Mouse (Mus musculus): ENCODE measurements around the gene Cnot4. TPM values are rescaled to one million over a fixed set of nuclear protein-coding genes. Genes with fewer than 3 reads are reported as not detected.
"Not testable (repeated sequence)": the region's sequence is repeated elsewhere in the genome, so short reads cannot be mapped to it uniquely, and the experiment has no call there.

Gene Cnot4
- polyA plus RNA-seq, 2 experiments, result 7.3 to 11.2 TPM

DNA sequence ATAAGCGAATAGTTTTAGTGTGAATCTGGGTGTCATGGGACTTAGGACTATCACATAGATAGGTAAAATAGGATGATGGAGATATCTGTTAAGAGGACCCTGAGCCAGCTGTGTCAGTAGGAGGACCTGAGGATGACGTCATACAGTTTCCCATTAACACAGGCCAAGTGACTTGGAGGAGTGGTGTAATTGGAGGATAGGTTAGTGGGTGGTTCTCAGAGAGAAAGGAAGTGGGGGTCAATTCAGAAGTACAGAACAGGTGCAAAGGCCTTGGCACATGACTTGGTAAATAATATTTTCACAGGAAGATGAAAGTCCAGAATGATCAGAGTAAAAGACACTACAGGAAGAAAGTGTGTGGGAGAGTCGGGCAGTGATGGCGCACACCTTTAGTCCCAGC lies 39.7 kb upstream of the Cnot4 start:
- no peaks in the 10 kb centered on the region for H3K9me3 ChIP-seq (ENCODE audit: control insufficient read depth, low read length)
- H3K27ac ChIP-seq, result no peak overlapping the region
- H3K27me3 ChIP-seq (ENCODE audit: control insufficient read depth, insufficient read depth, low read length), result no peaks in the 10 kb centered on the region
- DNase-seq (ENCODE audit: low read depth in 3 of 3, low spot score in 3 of 3) (no peak), ATAC-seq (ENCODE audit: insufficient read depth) (no peak)
- H3K36me3 ChIP-seq (replicated peaks; ENCODE audit: control insufficient read depth, insufficient read depth, low read depth), result no peaks in the 10 kb centered on the region
- TF ChIP-seq CTCF (IDR thresholded peaks at IDR 0.05; ENCODE audit: low read depth) (no peak), EP300 (IDR thresholded peaks at IDR 0.05; ENCODE audit: low read depth) (no peak)
- H3K9ac ChIP-seq (replicated peaks), result no peak overlapping the region
- H3K4me2 ChIP-seq (ENCODE audit: low read depth), result no peak overlapping the region
- no peak overlapping the region for H3K4me3 ChIP-seq (ENCODE audit: insufficient read depth in 1 of 2, low read depth in 2 of 2, low read length in 2 of 2)
- peaks cover 1 to 5% of the 10 kb centered on the region in 2 experiments; a peak in 2 of 4 replicates for H3K4me1 ChIP-seq (replicated peaks; ENCODE audit: control insufficient read depth in 2 of 2, insufficient read depth in 2 of 2, low read length in 1 of 2)
- 79% methylated on average over 4 of the region's 4 CpGs for WGBS (ENCODE audit: insufficient replicate concordance)

DNA sequence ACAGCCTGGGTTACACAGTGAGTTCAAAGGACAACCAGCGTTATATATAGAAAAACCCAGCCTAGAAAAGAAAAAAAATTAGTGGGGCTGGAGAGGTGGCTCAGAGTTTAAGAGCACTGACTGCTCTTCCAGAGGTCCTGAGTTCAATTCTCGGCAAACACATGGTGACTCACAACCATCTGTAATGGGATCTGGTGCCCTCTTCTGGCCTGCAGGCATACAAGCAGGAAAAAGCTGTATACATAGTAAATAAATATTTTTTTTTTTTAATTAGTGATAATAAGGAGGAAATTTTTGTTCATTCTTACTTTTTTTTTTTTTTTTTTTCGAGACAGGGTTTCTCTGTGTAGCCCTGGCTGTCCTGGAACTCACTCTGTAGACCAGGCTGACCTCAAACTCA lies 38.5 kb upstream of the Cnot4 start:
- not testable (repeated sequence) for ATAC-seq (ENCODE audit: insufficient read depth); H3K9me3 ChIP-seq (ENCODE audit: control insufficient read depth, low read length); H3K27me3 ChIP-seq (ENCODE audit: control insufficient read depth, insufficient read depth, low read length); H3K9ac ChIP-seq (replicated peaks); H3K4me2 ChIP-seq (ENCODE audit: low read depth); H3K4me1 ChIP-seq (replicated peaks; ENCODE audit: control insufficient read depth in 2 of 2, insufficient read depth in 2 of 2, low read length in 1 of 2); H3K27ac ChIP-seq; H3K4me3 ChIP-seq (ENCODE audit: insufficient read depth in 1 of 2, low read depth in 2 of 2, low read length in 2 of 2); DNase-seq (ENCODE audit: low read depth in 3 of 3, low spot score in 3 of 3); H3K36me3 ChIP-seq (replicated peaks; ENCODE audit: control insufficient read depth, insufficient read depth, low read depth)
- WGBS (ENCODE audit: insufficient replicate concordance), result 46% methylated on average over 3 of the region's 3 CpGs
- peak; percentile 42; the same call in 1 of the 2 replicates for TF ChIP-seq CTCF (IDR thresholded peaks at IDR 0.05; ENCODE audit: low read depth)

DNA sequence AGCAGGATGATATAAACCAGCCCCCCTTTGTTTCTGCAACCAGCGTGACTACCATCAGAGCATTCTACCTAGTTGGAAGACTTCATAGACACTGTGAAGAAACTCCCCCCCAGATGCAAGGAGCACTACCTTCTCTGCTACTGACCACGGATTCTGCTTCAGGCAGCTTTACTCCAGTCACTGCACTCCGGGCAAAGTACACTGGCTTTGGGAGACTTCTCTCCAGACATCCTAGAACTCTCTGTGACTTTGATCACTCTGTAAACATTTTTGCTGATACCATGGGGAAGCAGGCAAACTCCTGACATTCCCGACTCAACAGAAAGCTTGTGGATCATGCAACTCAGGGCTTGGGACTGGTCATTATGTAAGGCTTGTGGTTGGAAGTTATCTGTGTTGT lies 35.7 kb upstream of the Cnot4 start:
- no peak overlapping the region for H3K4me2 ChIP-seq (ENCODE audit: low read depth)
- H3K4me1 ChIP-seq (replicated peaks; ENCODE audit: control insufficient read depth in 2 of 2, insufficient read depth in 2 of 2, low read length in 1 of 2), result peaks cover 0 to 5% of the 10 kb centered on the region in 2 experiments; a peak in 2 of 4 replicates
- no peaks in the 10 kb centered on the region for H3K27me3 ChIP-seq (ENCODE audit: control insufficient read depth, insufficient read depth, low read length)
- ATAC-seq (ENCODE audit: insufficient read depth), result peak; percentile 15; the same call in 1 of the 2 replicates
- no peaks in the 10 kb centered on the region for H3K36me3 ChIP-seq (replicated peaks; ENCODE audit: control insufficient read depth, insufficient read depth, low read depth)
- WGBS (ENCODE audit: insufficient replicate concordance), result 53% methylated on average over 4 of the region's 4 CpGs
- no peak overlapping the region for H3K4me3 ChIP-seq (ENCODE audit: insufficient read depth in 1 of 2, low read depth in 2 of 2, low read length in 2 of 2)
- peak in 1 of 3 experiments; percentile 7 for DNase-seq (ENCODE audit: low read depth in 3 of 3, low spot score in 3 of 3)
- TF ChIP-seq EP300 (IDR thresholded peaks at IDR 0.05; ENCODE audit: low read depth), result no peak
- H3K9ac ChIP-seq (replicated peaks), result no peak overlapping the region
- no peak overlapping the region for H3K27ac ChIP-seq
- H3K9me3 ChIP-seq (ENCODE audit: control insufficient read depth, low read length), result no peaks in the 10 kb centered on the region

- H3K9ac ChIP-seq (replicated peaks), result no peak overlapping the region
- no peaks in the 10 kb centered on the region for H3K9me3 ChIP-seq (ENCODE audit: control insufficient read depth, low read length)
- ATAC-seq (ENCODE audit: insufficient read depth) (no peak), DNase-seq (ENCODE audit: low read depth in 3 of 3, low spot score in 3 of 3) (no peak)
- no peaks in the 10 kb centered on the region for H3K27me3 ChIP-seq (ENCODE audit: control insufficient read depth, insufficient read depth, low read length)
- H3K36me3 ChIP-seq (replicated peaks; ENCODE audit: control insufficient read depth, insufficient read depth, low read depth), result no peaks in the 10 kb centered on the region
- H3K27ac ChIP-seq, result no peak overlapping the region
- no peak overlapping the region for H3K4me3 ChIP-seq (ENCODE audit: insufficient read depth in 1 of 2, low read depth in 2 of 2, low read length in 2 of 2)
- H3K4me2 ChIP-seq (ENCODE audit: low read depth), result no peak overlapping the region
- no peak for TF ChIP-seq CTCF (IDR thresholded peaks at IDR 0.05; ENCODE audit: low read depth)
- no peak for TF ChIP-seq EP300 (IDR thresholded peaks at IDR 0.05; ENCODE audit: low read depth)
- no peaks in the 10 kb centered on the region for H3K4me1 ChIP-seq (replicated peaks; ENCODE audit: control insufficient read depth in 2 of 2, insufficient read depth in 2 of 2, low read length in 1 of 2)
Observed at GRCm38 (mm10) chr6:35154540-35154939, 21.0 kb upstream of the Cnot4 start.

DNA sequence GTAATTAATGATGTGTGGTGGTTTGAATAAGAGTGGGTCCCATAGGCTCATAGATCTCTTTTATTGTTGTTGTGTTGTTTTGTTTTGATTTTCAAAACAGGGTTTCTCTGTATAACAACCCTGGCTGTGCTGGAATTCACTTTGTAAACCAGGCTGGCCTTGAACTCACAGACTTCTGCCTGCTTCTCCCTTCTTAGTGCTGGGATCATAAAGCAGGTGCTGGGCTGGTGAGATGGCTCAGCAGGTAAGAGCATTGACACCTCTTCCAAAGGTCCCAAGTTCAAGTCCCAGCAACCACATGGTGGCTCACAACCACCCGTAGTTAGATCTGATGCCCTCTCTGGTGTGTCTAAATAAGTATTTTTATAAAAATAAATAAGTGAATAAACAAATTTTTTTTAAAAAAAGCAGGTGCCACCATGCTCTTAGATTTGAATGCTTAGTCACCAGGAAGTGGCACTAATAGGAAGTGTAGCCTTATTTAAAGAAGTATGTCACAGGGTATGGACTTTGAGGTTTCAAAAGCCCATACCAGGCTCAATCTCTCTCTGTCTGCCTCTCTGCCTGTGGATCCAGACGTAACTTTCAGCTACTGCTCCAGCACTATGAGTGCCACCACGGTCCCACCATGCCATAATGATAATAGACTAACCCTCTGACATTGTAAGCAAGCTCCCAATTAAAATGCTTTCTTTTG lies 14.3 kb upstream of the Cnot4 start:
- Histone ChIP-seq H3K9me3 (ENCODE audit: control insufficient read depth, low read length) (no peaks in the 10 kb centered on the region; the same call in 1 of the 2 replicates), H3K27me3 (ENCODE audit: control insufficient read depth, insufficient read depth, low read length) (no peaks in the 10 kb centered on the region), H3K27ac (no peak overlapping the region), H3K9ac (replicated peaks) (no peak overlapping the region), H3K4me1 (replicated peaks; ENCODE audit: control insufficient read depth in 2 of 2, insufficient read depth in 2 of 2, low read length in 1 of 2) (no peaks in the 10 kb centered on the region), H3K4me2 (ENCODE audit: low read depth) (no peak overlapping the region), H3K36me3 (replicated peaks; ENCODE audit: control insufficient read depth, insufficient read depth, low read depth) (no peaks in the 10 kb centered on the region), H3K4me3 (ENCODE audit: insufficient read depth in 1 of 2, low read depth in 2 of 2, low read length in 2 of 2) (no peak overlapping the region)
- ATAC-seq (ENCODE audit: insufficient read depth) (no peak), DNase-seq (ENCODE audit: low read depth in 3 of 3, low spot score in 3 of 3) (no peak)
- TF ChIP-seq EP300 (IDR thresholded peaks at IDR 0.05; ENCODE audit: low read depth) (no peak), CTCF (IDR thresholded peaks at IDR 0.05; ENCODE audit: low read depth) (no peak)
- 59% methylated on average over 3 of the region's 3 CpGs for WGBS (ENCODE audit: insufficient replicate concordance)
